Mouse (Mus musculus) kidney, postnatal 0 days (tissue): Measurements from ENCODE around the gene Tubb1. TPM values are rescaled to one million over a fixed set of nuclear protein-coding genes. Genes with fewer than 3 reads are reported as not detected.

Experiments
- ATAC-seq: fragments of 200-750 bp; cut with Nextera tagmentation; replicated peaks from 2 replicates; pipeline ENCODE4 v1.8.0; 2017; ENCODE audit warnings: low read depth, moderate number of reproducible peaks, moderate TSS enrichment, moderate library complexity; ENCODE audit not compliant: low FRiP score
- DNase-seq: peaks from one replicate; pipeline ENCODE4 v3.0.0-alpha.2; 2016; ENCODE audit warnings: low spot score
- H3K27ac ChIP-seq: fragments of 300-500 bp; sonication (generic); 2 replicates; pipeline ENCODE4 v1.5.1; 2014; ENCODE audit warnings: mild to moderate bottlenecking
- H3K27me3 ChIP-seq: fragments of 300-500 bp; sonication (generic); 2 replicates; pipeline ENCODE4 v1.6.1; 2014; ENCODE audit warnings: low read length, mixed read lengths; ENCODE audit not compliant: insufficient read depth
- H3K36me3 ChIP-seq: fragments of 300-500 bp; sonication (generic); 2 replicates; pipeline ENCODE4 v1.6.1; 2014; ENCODE audit warnings: low read length, mixed read lengths; ENCODE audit not compliant: insufficient read depth
- H3K4me1 ChIP-seq: fragments of 300-500 bp; sonication (generic); replicated peaks from 2 replicates; pipeline ENCODE4 v1.6.1; 2014; ENCODE audit warnings: antibody characterized with exemption, low read length, mixed read lengths; ENCODE audit not compliant: insufficient read depth
- H3K4me2 ChIP-seq: fragments of 300-500 bp; sonication (generic); 2 replicates; pipeline ENCODE4 v1.6.1; 2014; ENCODE audit warnings: mild to moderate bottlenecking, low read length, moderate library complexity, mixed read lengths
- H3K4me3 ChIP-seq: fragments of 300-500 bp; sonication (generic); replicated peaks from 2 replicates; pipeline ENCODE4 v1.5.1; 2014; ENCODE audit warnings: low read depth, low read length
- H3K9ac ChIP-seq: fragments of 300-500 bp; sonication (generic); 2 replicates; pipeline ENCODE4 v1.6.1; 2014; ENCODE audit warnings: low read depth, low read length
- H3K9me3 ChIP-seq: fragments of 300-500 bp; sonication (generic); replicated peaks from 2 replicates; pipeline ENCODE4 v1.6.1; 2016; ENCODE audit warnings: low read length, inconsistent platforms, mixed read lengths
- CTCF ChIP-seq: IDR thresholded peaks from 2 replicates; pipeline ENCODE4 v1.5.1; 2016; ENCODE audit warnings: antibody characterized with exemption, low read depth, mild to moderate bottlenecking, moderate library complexity
- WGBS: fragments of 180-500 bp; shearing (Covaris S2); extraction: QIAGEN DNeasy Blood & Tissue Kit; methylation state at CpG from one replicate; pipeline ENCODE4 v1.1.7; 2014; 5-methylcytosine and 5-hydroxymethylcytosine counted together
- polyA plus RNA-seq: library from polyadenylated mRNA; unstranded; fragments of >200 nt; fragmentation: Nextera tagmentation; extraction: Ambion mirVana; gene quantifications from 2 replicates; pipeline ENCODE4 v1.2.1, GENCODE M21; 2015

The Tubb1 gene
- polyA plus RNA-seq, 1 experiment from 2014 or later: 0.32 TPM

GRCm38 (mm10) chr2:174487005-174487404 is 36.5 kb downstream of the Tubb1 start:
- ATAC-seq (no peak), DNase-seq (no peak)
- no peak for TF ChIP-seq CTCF
- H3K4me3 ChIP-seq: no peak overlapping the region
- H3K27me3 ChIP-seq: no peaks in the 10 kb centered on the region
- H3K4me2 ChIP-seq: no peak overlapping the region
- no peaks in the 10 kb centered on the region for H3K9me3 ChIP-seq
- H3K9ac ChIP-seq: no peak overlapping the region
- no peaks in the 10 kb centered on the region for H3K36me3 ChIP-seq
- WGBS: 76% methylated on average over 5 of the region's 5 CpGs
- H3K4me1 ChIP-seq: no peaks in the 10 kb centered on the region
- no peak overlapping the region for H3K27ac ChIP-seq

GRCm38 (mm10) chr2:174492858-174493257 is 42.4 kb downstream of the Tubb1 start:
- peak; percentile 35; the same call in 1 of the 2 replicates for TF ChIP-seq CTCF
- ATAC-seq: no peak
- Histone ChIP-seq H3K36me3 (no peaks in the 10 kb centered on the region), H3K27me3 (no peaks in the 10 kb centered on the region), H3K4me2 (no peak overlapping the region), H3K9me3 (peaks cover 4% of the 10 kb centered on the region; the same call in 1 of the 2 replicates), H3K4me1 (no peaks in the 10 kb centered on the region), H3K9ac (no peak overlapping the region), H3K4me3 (no peak overlapping the region), H3K27ac (no peak overlapping the region)
- WGBS: 65% methylated on average over 2 of the region's 2 CpGs
- DNase-seq: no peak

DNA sequence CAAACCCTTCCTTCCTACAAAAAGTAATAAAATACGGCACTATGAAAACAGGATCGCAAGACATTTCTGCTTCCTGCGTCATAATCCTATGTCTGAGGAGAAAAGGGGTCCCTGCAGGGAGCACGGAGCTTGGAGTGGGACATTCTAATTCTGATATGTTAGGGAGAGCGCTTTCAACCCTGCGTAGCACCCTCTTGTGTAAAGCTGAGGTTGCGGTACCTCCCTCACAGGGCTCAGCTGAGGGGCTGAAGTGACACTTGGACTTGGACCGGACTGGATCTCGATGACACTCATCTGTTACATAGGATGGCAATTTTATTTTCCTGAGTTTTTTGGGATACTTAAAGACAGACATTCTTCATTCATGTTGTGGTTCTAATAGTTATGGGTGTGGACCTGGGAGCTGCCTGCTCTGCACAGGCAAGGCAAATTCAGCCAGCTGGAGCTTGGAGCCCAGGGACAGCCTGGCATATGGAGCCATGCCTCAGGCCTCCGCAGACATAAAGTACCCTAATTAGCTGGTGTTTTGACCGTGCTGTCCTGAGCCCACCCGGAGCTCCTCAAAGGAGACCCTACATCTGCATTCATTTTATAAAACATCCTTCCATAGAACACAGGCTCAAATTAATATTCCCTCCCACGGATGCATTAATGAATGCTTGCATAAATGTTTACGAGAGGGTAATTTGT is 50.5 kb downstream of the Tubb1 start:
- ATAC-seq: no peak
- WGBS: 86% methylated on average over 14 of the region's 14 CpGs
- H3K36me3 ChIP-seq: no peaks in the 10 kb centered on the region
- no peak overlapping the region for H3K4me2 ChIP-seq
- H3K27me3 ChIP-seq: no peaks in the 10 kb centered on the region
- DNase-seq: no peak
- TF ChIP-seq CTCF: no peak
- H3K4me1 ChIP-seq: no peaks in the 10 kb centered on the region
- H3K9ac ChIP-seq: no peak overlapping the region
- H3K4me3 ChIP-seq: no peak overlapping the region
- no peaks in the 10 kb centered on the region for H3K9me3 ChIP-seq
- no peak overlapping the region for H3K27ac ChIP-seq

- H3K27ac ChIP-seq: no peak overlapping the region
- DNase-seq (no peak), ATAC-seq (no peak)
- no peak for TF ChIP-seq CTCF
- WGBS: 92% methylated on average over 8 of the region's 8 CpGs
- no peaks in the 10 kb centered on the region for H3K27me3 ChIP-seq
- no peaks in the 10 kb centered on the region for H3K9me3 ChIP-seq
- H3K9ac ChIP-seq: no peak overlapping the region
- H3K4me3 ChIP-seq: no peak overlapping the region
- no peaks in the 10 kb centered on the region for H3K36me3 ChIP-seq
- H3K4me2 ChIP-seq: no peak overlapping the region
- H3K4me1 ChIP-seq: no peaks in the 10 kb centered on the region
Observed at GRCm38 (mm10) chr2:174501517-174501916, 51.0 kb downstream of the Tubb1 start.

GRCm38 (mm10) chr2:174502321-174502720 is 51.8 kb downstream of the Tubb1 start:
- Histone ChIP-seq H3K9ac (no peak overlapping the region), H3K4me3 (no peak overlapping the region), H3K27ac (no peak overlapping the region), H3K4me2 (no peak overlapping the region), H3K36me3 (no peaks in the 10 kb centered on the region), H3K4me1 (no peaks in the 10 kb centered on the region), H3K9me3 (no peaks in the 10 kb centered on the region), H3K27me3 (no peaks in the 10 kb centered on the region)
- peak; percentile 26 for DNase-seq
- ATAC-seq: 0 out of 2 replicates have a peak, but pooled peaks have one; percentile 54
- WGBS: 36% methylated on average over 5 of the region's 5 CpGs
- no peak for TF ChIP-seq CTCF

DNA sequence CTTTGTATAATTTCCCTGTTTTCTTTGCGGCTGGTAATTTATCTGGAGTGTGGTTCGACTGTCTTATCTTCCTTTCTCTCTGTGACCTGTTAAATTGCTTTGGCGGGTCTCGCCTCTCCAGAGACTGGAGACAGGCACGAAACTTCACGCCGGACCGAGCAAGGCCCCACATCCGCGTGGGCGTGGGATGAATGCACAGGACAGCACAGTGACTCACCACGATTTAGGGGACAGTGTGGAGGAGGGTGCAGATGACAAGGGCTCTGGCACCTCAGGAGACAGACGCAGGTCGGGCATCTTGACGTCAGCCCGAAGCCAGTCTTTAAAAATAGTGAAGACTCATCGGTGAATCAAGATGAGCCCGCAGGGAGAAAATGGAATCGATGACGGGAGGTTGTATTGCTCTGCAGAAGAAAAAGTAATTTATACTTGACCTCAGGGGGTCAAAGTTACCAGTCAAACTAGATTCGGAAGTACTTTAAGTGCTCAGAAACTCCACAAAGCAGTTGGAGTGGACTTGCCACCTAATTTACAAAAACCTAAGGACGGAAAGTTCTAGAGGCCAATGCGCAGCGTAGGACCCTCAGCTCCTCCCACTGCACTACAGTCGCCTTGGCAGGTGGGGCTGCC is 52.5 kb downstream of the Tubb1 start:
- no peaks in the 10 kb centered on the region for H3K9me3 ChIP-seq
- no peaks in the 10 kb centered on the region for H3K4me1 ChIP-seq
- no peaks in the 10 kb centered on the region for H3K27me3 ChIP-seq
- H3K27ac ChIP-seq: no peak overlapping the region
- 38% methylated on average over 25 of the region's 25 CpGs for whole genome bisulfite sequencing
- DNase-seq (peak; percentile 35), ATAC-seq (no peak; the same call in 1 of the 2 replicates)
- H3K36me3 ChIP-seq: no peaks in the 10 kb centered on the region
- H3K4me2 ChIP-seq: peak overlapping the region; percentile 32; the same call in 1 of the 2 replicates
- no peak overlapping the region for H3K9ac ChIP-seq
- no peak for TF ChIP-seq CTCF
- H3K4me3 ChIP-seq: no peak overlapping the region

Other genes with a start within 250 kb of the Tubb1 start
- gene Gnas, start 166.4 kb upstream of the Tubb1 start, polyA plus RNA-seq: 1,338 and 1,363 TPM in 2 replicates
- 8.6 and 11.1 TPM in 2 replicates for gene Gm20721, start 104.0 kb upstream of the Tubb1 start, polyA plus RNA-seq
- gene Nelfcd, start 34.9 kb upstream of the Tubb1 start, polyA plus RNA-seq: 69.6 and 79.0 TPM in 2 replicates
- gene Ctsz, start 11.7 kb upstream of the Tubb1 start, polyA plus RNA-seq: 131 and 132 TPM in 2 replicates
- 1,098 and 1,156 TPM in 2 replicates for gene Atp5e, start 13.4 kb downstream of the Tubb1 start, polyA plus RNA-seq
- 98.9 and 105 TPM in 2 replicates for gene Prelid3b, start 22.4 kb downstream of the Tubb1 start, polyA plus RNA-seq
- gene Zfp831, start 192.8 kb downstream of the Tubb1 start, polyA plus RNA-seq: not detected in 2 replicates